Mouse (Mus musculus) heart, adult 2 months (tissue): ENCODE results near the gene Clca2. TPM values are rescaled to one million over a fixed set of nuclear protein-coding genes. Genes with fewer than 3 reads are reported as not detected.

Experiments used
- DNase-seq, 2 experiments: peaks; one replicate each; pipeline ENCODE4 v3.0.0; 2021
- H3K27ac ChIP-seq: fragments of 200-600 bp; 2 replicates; pipeline ENCODE4 v1.8.1; 2022
- H3K27me3 ChIP-seq: fragments of 200-500 bp; 2 replicates; pipeline ENCODE4 v1.6.1; 2012; ENCODE audit warnings: mild to moderate bottlenecking, low read length, inconsistent platforms, mixed read lengths; ENCODE audit not compliant: control insufficient read depth, insufficient read depth
- H3K36me3 ChIP-seq: fragments of 200-500 bp; 2 replicates; pipeline ENCODE4 v1.6.1; 2012; ENCODE audit warnings: low read length, inconsistent platforms; ENCODE audit not compliant: control insufficient read depth, insufficient read depth
- H3K4me1 ChIP-seq: fragments of 200-500 bp; 2 replicates; pipeline ENCODE4 v1.6.1; 2011; ENCODE audit warnings: low read length; ENCODE audit not compliant: control insufficient read depth, insufficient read depth
- H3K4me3 ChIP-seq: fragments of 200-600 bp; 2 replicates; pipeline ENCODE4 v1.8.1; 2022
- H3K79me2 ChIP-seq: fragments of 200-500 bp; replicated peaks from 2 replicates; pipeline ENCODE4 v1.6.1; 2012; ENCODE audit warnings: mild to moderate bottlenecking, inconsistent platforms, low read length, moderate library complexity, mixed read lengths; ENCODE audit not compliant: control insufficient read depth, insufficient read depth
- H3K9ac ChIP-seq: fragments of 200-500 bp; 2 replicates; pipeline ENCODE4 v1.6.1; 2012; ENCODE audit warnings: low read depth, mild to moderate bottlenecking, control low read depth, inconsistent platforms, low read length, mixed read lengths
- CTCF ChIP-seq: fragments of 200-600 bp; IDR thresholded peaks from 2 replicates; pipeline ENCODE4 v1.8.1; 2022; ENCODE audit warnings: antibody characterized with exemption, mild to moderate bottlenecking, moderate library complexity
- EP300 ChIP-seq: fragments of 200-500 bp; IDR thresholded peaks from 2 replicates; pipeline ENCODE4 v1.6.1; 2011; ENCODE audit warnings: low read depth, low read length, control low read depth; ENCODE audit not compliant: insufficient read depth
- POLR2A ChIP-seq: fragments of 200-500 bp; IDR thresholded peaks from 2 replicates; pipeline ENCODE4 v1.6.1; 2011; ENCODE audit warnings: mild to moderate bottlenecking, low read depth, low read length, control low read depth; ENCODE audit not compliant: insufficient read depth
- WGBS: fragments of 180-500 bp; shearing (Covaris S2); methylation state at CpG from one replicate; pipeline ENCODE4 v1.1.7; 2018; 5-methylcytosine and 5-hydroxymethylcytosine counted together
- intact Hi-C: fragments of 180-260 bp; cut with DNase I; formaldehyde crosslinking; loops from one replicate; pipeline ENCODE4 v1.15.1; 2025
- polyA plus RNA-seq: library from polyadenylated mRNA; depleted of rRNA; stranded (reverse); fragments of >200 nt; gene quantifications from 2 replicates; pipeline ENCODE4 v1.2.3, GENCODE M21; 2012
- total RNA-seq, 2 experiments: library from RNA; stranded (reverse); gene quantifications; 2 replicates each; pipeline ENCODE4 v1.2.3; 2021

Gene Clca2
- total and polyA plus RNA-seq, 3 experiments, result 0.06 to 0.11 (median 0.10) TPM

DNA sequence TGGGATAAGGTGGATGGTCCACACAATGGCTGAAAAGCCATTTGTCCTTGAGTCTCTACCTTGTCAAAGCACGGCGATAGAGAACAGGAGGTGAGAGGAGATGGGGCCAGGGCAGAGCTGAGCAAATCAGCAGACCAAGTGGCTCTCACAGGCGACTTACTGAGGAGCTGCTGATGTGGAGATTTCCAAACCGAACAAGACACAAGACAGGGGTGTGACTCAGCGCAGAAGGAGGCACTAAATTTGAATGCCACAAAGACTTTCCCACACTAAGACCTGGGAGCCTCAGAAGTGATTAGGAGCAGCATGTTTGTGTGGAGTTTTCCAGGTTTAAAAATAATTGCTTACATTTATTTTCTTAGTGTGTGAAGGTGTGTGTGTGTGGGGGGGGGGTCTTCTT, 4.5 kb upstream of the Clca2 start:
- TF ChIP-seq POLR2A, result no peak
- no peak for TF ChIP-seq EP300
- TF ChIP-seq CTCF, result no peak
- intact Hi-C loops, result no loop called here
- Histone ChIP-seq H3K4me3 (no peak overlapping the region), H3K79me2 (no peaks in the 10 kb centered on the region), H3K9ac (no peak overlapping the region), H3K27ac (no peak overlapping the region), H3K27me3 (no peaks in the 10 kb centered on the region), H3K36me3 (peaks cover 3% of the 10 kb centered on the region), H3K4me1 (peaks cover 16% of the 10 kb centered on the region)
- DNase-seq, result no peak
- WGBS, result 45% methylated on average over 5 of the region's 5 CpGs

DNA sequence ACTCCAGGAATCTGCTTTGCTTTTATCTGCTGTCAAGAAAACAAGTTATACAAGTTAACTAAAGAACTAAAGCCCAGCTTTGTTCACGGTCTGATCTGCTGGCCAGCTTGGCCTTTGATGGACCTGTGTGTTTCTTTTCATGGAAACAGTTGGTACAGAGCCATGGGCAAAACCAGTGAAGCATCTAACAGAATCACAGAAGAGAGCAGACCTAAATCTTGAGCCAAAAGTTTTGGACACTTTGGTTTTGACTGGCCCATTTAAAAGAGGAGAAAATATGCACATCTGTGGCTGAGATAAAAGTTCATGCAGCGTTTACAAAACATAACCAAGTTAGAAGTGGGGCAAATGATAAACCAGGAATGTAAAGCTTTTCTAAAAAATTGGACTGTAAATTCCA, 4.1 kb upstream of the Clca2 start:
- Histone ChIP-seq H3K4me1 (peaks cover 16% of the 10 kb centered on the region), H3K36me3 (peaks cover 3% of the 10 kb centered on the region), H3K9ac (no peak overlapping the region), H3K79me2 (no peaks in the 10 kb centered on the region), H3K4me3 (no peak overlapping the region), H3K27ac (no peak overlapping the region), H3K27me3 (no peaks in the 10 kb centered on the region)
- no peak for DNase-seq
- WGBS, result 61% methylated on average over 2 of the region's 2 CpGs
- TF ChIP-seq EP300, result no peak
- TF ChIP-seq CTCF, result no peak
- no peak for TF ChIP-seq POLR2A
- intact Hi-C loops, result no loop called here

DNA sequence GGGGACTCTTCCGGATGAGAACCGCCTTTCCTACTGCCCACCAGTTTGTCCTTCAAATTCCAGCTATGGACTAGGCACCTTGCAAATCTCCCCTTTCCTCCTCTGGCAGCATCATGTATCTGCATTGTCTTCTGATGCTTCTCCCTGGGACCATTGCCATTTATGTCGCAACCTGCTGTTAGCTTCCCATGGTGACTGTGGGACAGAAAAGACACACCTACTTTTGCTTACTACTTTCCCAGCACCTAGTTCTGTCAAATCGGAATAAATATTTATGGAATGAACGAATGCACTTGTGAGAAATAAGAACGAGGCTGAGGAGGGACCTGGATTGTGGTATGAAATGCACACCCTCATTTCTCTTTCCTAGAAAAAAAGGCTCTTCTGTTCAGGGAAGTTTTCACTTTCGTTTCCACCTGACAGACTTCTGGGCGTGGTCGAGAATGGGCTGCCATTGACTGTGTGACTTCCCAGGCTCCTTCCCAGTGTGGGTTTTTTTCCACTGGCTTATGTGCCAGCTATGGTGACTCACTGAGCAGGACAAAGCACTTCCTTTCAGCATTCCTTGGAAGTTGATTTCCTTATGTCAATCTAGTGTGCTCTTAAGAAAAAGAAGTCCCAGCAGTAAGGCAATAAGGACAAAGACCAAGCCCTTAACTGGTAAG, 2.8 kb upstream of the Clca2 start:
- Histone ChIP-seq H3K79me2 (no peaks in the 10 kb centered on the region), H3K4me3 (peak overlapping the region; percentile 38; the same call in 1 of the 2 replicates), H3K4me1 (peaks cover 16% of the 10 kb centered on the region), H3K27me3 (no peaks in the 10 kb centered on the region), H3K36me3 (peaks cover 3% of the 10 kb centered on the region), H3K27ac (peak overlapping the region; percentile 71), H3K9ac (0 out of 2 replicates have a peak overlapping the region, but pooled peaks have one; percentile 3)
- 0 out of 2 replicates have a peak, but pooled peaks have one; percentile 59 for TF ChIP-seq EP300
- TF ChIP-seq POLR2A, result peak; percentile 48; the same call in 1 of the 2 replicates
- no peak for TF ChIP-seq CTCF
- peak; percentile 33 to 68 for DNase-seq
- intact Hi-C loops, result no loop called here
- 50% methylated on average over 9 of the region's 9 CpGs for WGBS

DNA sequence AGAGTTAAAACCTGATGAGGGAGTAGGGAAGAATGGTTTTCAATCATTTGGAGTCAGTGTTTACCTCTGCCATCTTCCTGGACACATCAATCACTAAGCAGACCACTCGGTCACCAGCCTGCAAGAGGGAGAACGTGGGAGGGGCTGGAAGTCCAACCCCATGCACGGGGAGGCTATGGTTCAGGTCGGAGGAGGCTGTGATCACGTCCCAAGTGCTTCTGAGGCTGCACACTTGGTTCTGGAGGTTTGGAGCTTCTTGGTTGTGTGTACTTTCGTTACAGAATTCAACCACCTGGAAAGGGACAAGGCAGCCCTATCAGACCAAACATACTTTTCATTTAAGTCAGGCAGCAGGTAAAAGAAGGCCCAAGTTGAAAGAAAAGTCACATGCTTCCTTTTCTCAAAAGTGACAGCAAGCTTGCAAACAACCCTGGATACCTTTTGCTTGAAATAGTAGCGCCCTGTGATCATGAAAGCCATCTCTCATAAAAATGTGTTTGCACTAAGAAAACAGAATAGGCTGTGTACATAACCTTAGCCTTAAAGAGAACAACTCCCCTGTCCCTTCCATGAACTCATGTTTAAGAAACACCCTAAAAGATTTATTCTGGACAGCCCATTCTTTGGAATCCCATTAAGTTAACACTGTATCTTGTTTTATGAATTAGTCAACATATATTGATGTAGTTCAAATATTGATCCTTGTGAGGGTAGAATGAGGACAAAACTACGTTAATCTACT, 11.2 kb downstream of the Clca2 start:
- Histone ChIP-seq H3K9ac (no peak overlapping the region), H3K4me1 (no peaks in the 10 kb centered on the region), H3K4me3 (no peak overlapping the region), H3K27me3 (no peaks in the 10 kb centered on the region), H3K27ac (no peak overlapping the region), H3K36me3 (no peaks in the 10 kb centered on the region), H3K79me2 (no peaks in the 10 kb centered on the region)
- intact Hi-C loops, result no loop called here
- TF ChIP-seq POLR2A (no peak), EP300 (no peak), CTCF (no peak)
- 70% methylated on average over 8 of the region's 8 CpGs for WGBS
- no peak for DNase-seq

DNA sequence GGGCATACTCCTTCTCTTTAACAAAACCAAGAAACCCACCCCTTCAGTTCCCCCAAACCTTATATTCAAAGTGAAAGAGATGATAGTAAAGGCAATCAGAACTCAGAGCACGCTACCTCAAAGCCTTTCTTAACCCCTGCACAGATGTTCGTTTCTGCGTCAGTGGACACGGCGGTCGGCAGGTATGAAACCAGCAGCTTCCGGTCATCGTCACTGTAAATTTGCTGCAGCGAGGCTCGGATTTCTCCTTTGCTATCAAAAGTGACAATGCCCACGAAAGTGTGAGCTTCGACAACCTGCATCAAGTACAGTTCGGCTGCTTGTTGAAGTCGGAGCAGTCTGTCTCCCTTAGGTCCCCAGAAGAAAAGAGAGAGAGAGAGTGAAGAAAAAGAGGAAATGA, 13.1 kb downstream of the Clca2 start:
- WGBS, result 90% methylated on average over 14 of the region's 14 CpGs
- no peak overlapping the region for H3K27ac ChIP-seq
- H3K79me2 ChIP-seq, result no peaks in the 10 kb centered on the region
- H3K9ac ChIP-seq, result no peak overlapping the region
- DNase-seq, result no peak
- no peak overlapping the region for H3K4me3 ChIP-seq
- H3K4me1 ChIP-seq, result no peaks in the 10 kb centered on the region
- no peaks in the 10 kb centered on the region for H3K36me3 ChIP-seq
- intact Hi-C loops, result no loop called here
- no peaks in the 10 kb centered on the region for H3K27me3 ChIP-seq
- TF ChIP-seq EP300, result no peak

DNA sequence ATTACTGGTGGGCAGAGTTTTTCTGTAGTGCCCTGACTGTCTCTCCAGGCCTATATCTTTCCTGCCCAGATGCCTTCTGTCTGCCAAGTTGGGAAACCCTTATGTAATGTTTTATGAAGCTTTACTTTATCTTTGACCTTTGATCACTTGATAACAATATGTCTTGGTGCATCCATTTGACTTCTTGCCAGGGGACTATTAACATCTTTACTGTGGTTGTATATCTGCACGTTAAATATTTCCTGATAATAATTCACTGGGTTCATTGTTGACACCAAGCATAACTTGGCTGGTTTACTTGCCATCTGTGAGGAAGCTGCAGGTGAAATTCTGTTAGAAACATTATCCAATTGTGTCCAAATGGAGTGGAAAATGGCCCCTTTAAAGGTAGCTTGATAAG, 16.2 kb downstream of the Clca2 start:
- WGBS, result 62% methylated on average over 1 of the region's 1 CpGs
- Histone ChIP-seq H3K79me2 (no peaks in the 10 kb centered on the region), H3K4me1 (no peaks in the 10 kb centered on the region), H3K36me3 (no peaks in the 10 kb centered on the region), H3K4me3 (no peak overlapping the region), H3K27ac (no peak overlapping the region), H3K9ac (no peak overlapping the region), H3K27me3 (no peaks in the 10 kb centered on the region)
- intact Hi-C loops, result no loop called here
- DNase-seq, result no peak
- TF ChIP-seq POLR2A, result no peak
- TF ChIP-seq EP300, result no peak
- no peak for TF ChIP-seq CTCF
